Mouse (Mus musculus): Measurements from ENCODE around the gene Plpp7. TPM values are rescaled to one million over a fixed set of nuclear protein-coding genes. Genes with fewer than 3 reads are reported as not detected.

Gene Plpp7
- polyA plus RNA-seq, 2 experiments = 1.1 to 1.4 TPM

DNA sequence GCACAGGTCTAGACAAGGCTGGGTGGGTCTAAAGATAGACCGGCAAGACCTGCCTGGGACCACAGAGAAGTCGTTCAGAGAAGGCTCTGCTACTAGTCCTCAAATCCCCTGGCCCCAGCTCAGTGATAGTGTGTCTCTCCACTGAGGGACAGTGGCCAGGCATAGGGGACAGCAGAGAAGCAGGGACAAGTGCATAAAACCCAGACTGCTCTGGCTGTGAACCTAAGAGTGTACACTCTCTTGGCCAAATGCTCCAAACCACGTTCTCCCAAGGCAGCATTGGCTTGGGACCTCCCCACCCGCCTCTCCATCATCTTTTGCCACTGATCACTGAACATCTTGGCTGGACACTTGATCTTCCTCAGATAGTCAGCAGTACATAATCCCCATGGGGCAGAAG lies 7.7 kb upstream of the Plpp7 start:
- Histone ChIP-seq H3K36me3 (replicated peaks; ENCODE audit: control insufficient read depth, insufficient read depth, low read depth) (no peaks in the 10 kb centered on the region), H3K9me3 (ENCODE audit: control insufficient read depth, low read length) (no peaks in the 10 kb centered on the region), H3K9ac (replicated peaks) (no peak overlapping the region), H3K4me2 (ENCODE audit: low read depth) (no peak overlapping the region), H3K4me1 (replicated peaks; ENCODE audit: control insufficient read depth in 2 of 2, insufficient read depth in 2 of 2, low read length in 1 of 2) (peaks cover 13 to 17% of the 10 kb centered on the region in 2 experiments), H3K4me3 (ENCODE audit: insufficient read depth in 1 of 2, low read depth in 2 of 2, low read length in 2 of 2) (no peak overlapping the region), H3K27me3 (ENCODE audit: control insufficient read depth, insufficient read depth, low read length) (peaks cover 13% of the 10 kb centered on the region), H3K27ac (no peak overlapping the region)
- 46% methylated on average over 4 of the region's 4 CpGs for WGBS (ENCODE audit: insufficient replicate concordance)
- DNase-seq (ENCODE audit: low read depth in 3 of 3, low spot score in 3 of 3) (no peak), ATAC-seq (ENCODE audit: insufficient read depth) (no peak)
- TF ChIP-seq CTCF (IDR thresholded peaks at IDR 0.05; ENCODE audit: low read depth) (no peak), EP300 (IDR thresholded peaks at IDR 0.05; ENCODE audit: low read depth) (no peak)

- Histone ChIP-seq H3K4me2 (ENCODE audit: low read depth) (peak overlapping the region; percentile 34), H3K4me3 (ENCODE audit: insufficient read depth in 1 of 2, low read depth in 2 of 2, low read length in 2 of 2) (no peak overlapping the region), H3K9ac (replicated peaks) (no peak overlapping the region), H3K9me3 (ENCODE audit: control insufficient read depth, low read length) (no peaks in the 10 kb centered on the region), H3K27ac (no peak overlapping the region), H3K27me3 (ENCODE audit: control insufficient read depth, insufficient read depth, low read length) (peaks cover 13% of the 10 kb centered on the region), H3K4me1 (replicated peaks; ENCODE audit: control insufficient read depth in 2 of 2, insufficient read depth in 2 of 2, low read length in 1 of 2) (peaks cover 13 to 17% of the 10 kb centered on the region in 2 experiments), H3K36me3 (replicated peaks; ENCODE audit: control insufficient read depth, insufficient read depth, low read depth) (no peaks in the 10 kb centered on the region)
- 17% methylated on average over 35 of the region's 35 CpGs for WGBS (ENCODE audit: insufficient replicate concordance)
- ATAC-seq (ENCODE audit: insufficient read depth) (no peak), DNase-seq (ENCODE audit: low read depth in 3 of 3, low spot score in 3 of 3) (no peak)
- TF ChIP-seq CTCF (IDR thresholded peaks at IDR 0.05; ENCODE audit: low read depth) (no peak), EP300 (IDR thresholded peaks at IDR 0.05; ENCODE audit: low read depth) (no peak)
Observed at GRCm38 (mm10) chr2:32088372-32088981, 6.9 kb upstream of the Plpp7 start.

- Histone ChIP-seq H3K9me3 (ENCODE audit: control insufficient read depth, low read length) (no peaks in the 10 kb centered on the region), H3K27ac (no peak overlapping the region), H3K9ac (replicated peaks) (no peak overlapping the region), H3K4me2 (ENCODE audit: low read depth) (no peak overlapping the region), H3K4me1 (replicated peaks; ENCODE audit: control insufficient read depth in 2 of 2, insufficient read depth in 2 of 2, low read length in 1 of 2) (peaks cover 18 to 23% of the 10 kb centered on the region in 2 experiments), H3K4me3 (ENCODE audit: insufficient read depth in 1 of 2, low read depth in 2 of 2, low read length in 2 of 2) (no peak overlapping the region), H3K36me3 (replicated peaks; ENCODE audit: control insufficient read depth, insufficient read depth, low read depth) (no peaks in the 10 kb centered on the region), H3K27me3 (ENCODE audit: control insufficient read depth, insufficient read depth, low read length) (peaks cover 13% of the 10 kb centered on the region)
- 39% methylated on average over 3 of the region's 3 CpGs for WGBS (ENCODE audit: insufficient replicate concordance)
- no peak for ATAC-seq (ENCODE audit: insufficient read depth)
- DNase-seq (ENCODE audit: low read depth in 3 of 3, low spot score in 3 of 3) = no peak
- TF ChIP-seq CTCF (IDR thresholded peaks at IDR 0.05; ENCODE audit: low read depth) (no peak), EP300 (IDR thresholded peaks at IDR 0.05; ENCODE audit: low read depth) (no peak)
Observed at GRCm38 (mm10) chr2:32089606-32090005, 5.7 kb upstream of the Plpp7 start.

DNA sequence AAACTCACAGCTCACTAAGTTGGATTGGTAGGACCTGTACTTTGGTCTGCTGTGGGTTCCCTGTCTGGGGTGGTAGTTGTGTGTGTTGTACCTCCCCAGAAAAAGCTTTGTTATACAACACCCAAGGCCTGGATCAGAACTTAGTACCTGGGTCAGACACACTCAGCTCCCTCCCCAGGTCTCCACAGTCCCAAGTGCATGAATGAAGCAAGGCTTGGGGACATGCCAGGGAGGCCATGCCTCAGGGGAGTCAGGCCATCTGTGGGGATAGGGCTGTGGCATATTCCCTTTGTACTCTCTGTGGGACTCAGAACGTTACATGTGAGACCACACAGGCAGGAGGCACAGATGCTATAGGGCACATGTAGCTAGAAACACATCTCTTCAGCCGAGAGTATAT lies 5.2 kb upstream of the Plpp7 start:
- DNase-seq (ENCODE audit: low read depth in 3 of 3, low spot score in 3 of 3) (no peak), ATAC-seq (ENCODE audit: insufficient read depth) (no peak)
- Histone ChIP-seq H3K4me2 (ENCODE audit: low read depth) (no peak overlapping the region), H3K27ac (no peak overlapping the region), H3K4me1 (replicated peaks; ENCODE audit: control insufficient read depth in 2 of 2, insufficient read depth in 2 of 2, low read length in 1 of 2) (peaks cover 14 to 20% of the 10 kb centered on the region in 2 experiments), H3K27me3 (ENCODE audit: control insufficient read depth, insufficient read depth, low read length) (peaks cover 13% of the 10 kb centered on the region), H3K9me3 (ENCODE audit: control insufficient read depth, low read length) (no peaks in the 10 kb centered on the region), H3K9ac (replicated peaks) (no peak overlapping the region), H3K36me3 (replicated peaks; ENCODE audit: control insufficient read depth, insufficient read depth, low read depth) (no peaks in the 10 kb centered on the region), H3K4me3 (ENCODE audit: insufficient read depth in 1 of 2, low read depth in 2 of 2, low read length in 2 of 2) (no peak overlapping the region)
- TF ChIP-seq EP300 (IDR thresholded peaks at IDR 0.05; ENCODE audit: low read depth) (no peak), CTCF (IDR thresholded peaks at IDR 0.05; ENCODE audit: low read depth) (no peak)
- WGBS (ENCODE audit: insufficient replicate concordance) = 66% methylated on average over 2 of the region's 2 CpGs

DNA sequence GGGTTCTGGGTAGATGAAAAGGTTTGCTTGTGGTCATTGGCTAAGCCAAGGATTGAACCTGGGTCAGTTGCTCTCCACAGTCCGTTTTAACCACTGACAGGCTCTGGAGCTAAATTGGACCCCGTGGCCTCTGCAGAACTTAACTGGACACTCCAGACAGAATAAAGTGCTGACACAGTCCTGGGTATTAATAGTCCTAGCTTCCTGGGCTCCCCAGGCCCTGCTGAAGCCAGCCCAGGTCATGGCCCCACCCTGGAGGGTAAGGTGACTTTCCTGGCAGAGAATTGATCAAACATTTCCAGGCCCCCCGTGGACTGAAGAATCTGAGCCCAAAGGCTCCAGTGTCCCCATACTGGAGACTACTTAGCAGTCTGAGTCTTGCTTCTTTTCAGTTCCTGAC lies 3.4 kb upstream of the Plpp7 start:
- Histone ChIP-seq H3K9ac (replicated peaks) (no peak overlapping the region), H3K27me3 (ENCODE audit: control insufficient read depth, insufficient read depth, low read length) (peaks cover 13% of the 10 kb centered on the region), H3K9me3 (ENCODE audit: control insufficient read depth, low read length) (no peaks in the 10 kb centered on the region), H3K4me3 (ENCODE audit: insufficient read depth in 1 of 2, low read depth in 2 of 2, low read length in 2 of 2) (no peak overlapping the region), H3K4me2 (ENCODE audit: low read depth) (no peak overlapping the region), H3K27ac (no peak overlapping the region), H3K36me3 (replicated peaks; ENCODE audit: control insufficient read depth, insufficient read depth, low read depth) (no peaks in the 10 kb centered on the region), H3K4me1 (replicated peaks; ENCODE audit: control insufficient read depth in 2 of 2, insufficient read depth in 2 of 2, low read length in 1 of 2) (peaks cover 6 to 13% of the 10 kb centered on the region in 2 experiments)
- TF ChIP-seq EP300 (IDR thresholded peaks at IDR 0.05; ENCODE audit: low read depth) (no peak), CTCF (IDR thresholded peaks at IDR 0.05; ENCODE audit: low read depth) (no peak)
- no peak for DNase-seq (ENCODE audit: low read depth in 3 of 3, low spot score in 3 of 3)
- 55% methylated on average over 3 of the region's 3 CpGs for WGBS (ENCODE audit: insufficient replicate concordance)
- ATAC-seq (ENCODE audit: insufficient read depth) = no peak

Data from liver, embryonic 14.5 days (tissue).